Mouse (Mus musculus): Measurements from ENCODE around the gene Fbxo47. TPM values are rescaled to one million over a fixed set of nuclear protein-coding genes. Genes with fewer than 3 reads are reported as not detected.

The Fbxo47 gene
- under 1 TPM; 0.16 to 0.38 TPM for total RNA-seq (2021)
- long read RNA-seq, experiment 1, partial matches to known transcripts = 0 of 1 reads
- long read RNA-seq, experiment 1, other reads (novel, unspliced or antisense) = 1 of 1 reads
- long read RNA-seq, experiment 2 = 0 reads

DNA sequence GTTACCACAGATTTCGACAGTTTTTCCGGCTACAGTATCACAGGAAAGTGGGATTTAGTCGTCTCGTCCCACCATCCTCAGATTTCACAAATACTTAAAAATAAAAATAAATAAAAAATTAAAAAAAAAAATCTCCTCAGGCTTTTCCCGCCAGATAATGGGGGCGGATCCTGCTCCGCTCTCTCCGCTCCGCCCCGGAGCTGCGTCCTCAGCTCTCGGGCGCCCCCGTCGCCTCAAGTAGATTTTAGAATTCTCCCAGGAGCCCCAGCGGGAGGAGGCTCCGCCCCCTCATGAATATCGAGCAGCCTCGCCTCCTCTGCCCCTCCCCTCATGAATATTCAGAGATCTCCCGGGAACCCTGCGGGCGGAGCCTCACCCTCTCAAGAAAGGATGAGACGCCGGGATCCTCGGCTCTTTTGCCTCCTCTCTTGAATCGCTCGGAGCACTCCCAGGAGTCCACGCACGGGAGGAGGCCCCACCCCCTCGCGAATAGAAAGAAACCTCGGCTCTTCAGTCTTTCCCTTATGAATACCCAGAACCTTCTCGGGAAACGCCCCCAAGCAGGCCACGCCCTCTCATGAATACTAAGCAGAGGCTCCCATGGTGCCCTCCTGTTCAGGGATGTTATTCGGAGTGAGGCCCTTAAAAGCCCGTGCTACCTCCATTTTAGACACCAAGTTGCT, at the start of gene Fbxo47:
Fbxo47 (minus strand) TSS at position 237 of the 683 bp plus-strand sequence.
- DNase-seq (ENCODE audit: low spot score) = peak; percentile 98

DNA sequence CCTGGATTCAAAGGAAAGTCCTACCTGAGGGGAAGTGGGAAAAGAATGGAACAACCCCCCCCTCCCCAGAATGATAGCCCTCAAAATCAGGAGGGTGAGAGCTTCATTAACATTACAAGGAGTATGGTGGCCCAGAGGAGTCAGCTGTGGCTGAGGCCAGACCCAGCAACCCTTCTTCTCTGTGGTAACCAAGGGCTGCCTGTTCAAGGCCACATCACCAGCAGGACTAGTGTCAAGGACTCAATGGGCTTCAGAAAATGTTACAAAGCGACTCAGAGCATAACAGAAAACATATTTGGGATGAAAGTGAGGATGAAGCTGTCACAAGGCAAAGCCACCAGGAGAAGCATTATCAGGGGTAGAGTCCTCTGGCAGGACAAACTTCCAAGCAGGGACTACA, 49.6 kb upstream of the Fbxo47 start:
- no peak for DNase-seq (ENCODE audit: low spot score)

DNA sequence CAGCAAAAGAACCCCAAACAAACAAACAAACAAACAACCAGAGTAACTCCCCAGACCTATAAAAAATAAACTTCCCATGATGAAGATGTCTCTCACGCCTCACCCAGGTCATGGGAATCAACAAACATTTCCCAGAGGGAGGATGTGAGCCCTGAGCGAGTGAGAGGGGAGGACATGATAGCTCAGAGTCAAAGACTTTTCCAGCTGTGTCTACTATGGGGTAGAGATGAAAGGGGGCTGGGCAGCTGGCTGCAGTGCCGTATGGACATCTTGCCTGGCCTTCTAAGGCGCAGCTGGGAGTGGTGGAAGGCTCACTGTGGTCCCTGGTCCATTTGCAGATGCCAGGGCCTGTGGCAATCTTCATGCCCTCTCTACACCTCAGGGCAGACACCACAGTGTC, 45.0 kb upstream of the Fbxo47 start:
- no peak for DNase-seq (ENCODE audit: low spot score)

DNA sequence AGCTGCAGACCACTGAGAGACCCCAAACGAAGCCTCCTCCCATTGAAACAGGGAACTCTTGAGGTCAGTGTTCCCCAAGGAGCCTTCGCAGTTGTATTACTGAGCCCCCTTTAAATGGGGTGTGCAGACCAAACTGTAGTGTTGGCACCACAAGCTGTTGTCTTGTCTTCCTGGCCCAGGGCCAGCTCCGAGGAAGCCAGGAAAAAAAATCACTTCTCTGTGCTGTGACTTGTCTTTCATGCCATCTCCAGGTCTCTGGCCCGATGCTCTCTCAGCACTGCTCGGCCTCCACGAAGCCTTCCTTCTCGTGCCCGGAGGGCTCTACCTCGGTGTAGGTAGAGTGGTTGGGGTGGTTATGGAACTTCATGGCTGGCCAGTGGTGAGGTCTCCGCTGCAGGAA, 40.3 kb upstream of the Fbxo47 start:
- DNase-seq (ENCODE audit: low spot score) = no peak

DNA sequence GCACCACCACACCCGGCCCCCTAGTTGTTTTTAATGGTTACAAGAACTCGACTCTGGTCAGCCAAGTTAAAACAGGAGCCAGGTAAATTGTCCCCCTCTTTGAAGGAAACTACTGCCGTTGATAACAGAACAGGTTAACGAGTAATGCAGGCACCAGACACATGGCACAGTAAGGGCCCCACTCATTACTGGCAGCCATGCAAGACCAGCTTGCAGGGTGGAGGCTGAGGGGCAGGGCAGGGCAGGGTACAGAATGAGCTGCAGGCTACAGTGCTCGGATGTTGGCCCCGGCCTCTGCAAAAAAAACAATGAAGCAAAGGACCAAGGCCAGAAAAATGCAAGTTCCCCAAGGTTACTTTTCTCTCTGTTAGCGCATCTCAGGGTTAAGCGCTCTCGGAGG, 39.7 kb upstream of the Fbxo47 start:
- no peak for DNase-seq (ENCODE audit: low spot score)

DNA sequence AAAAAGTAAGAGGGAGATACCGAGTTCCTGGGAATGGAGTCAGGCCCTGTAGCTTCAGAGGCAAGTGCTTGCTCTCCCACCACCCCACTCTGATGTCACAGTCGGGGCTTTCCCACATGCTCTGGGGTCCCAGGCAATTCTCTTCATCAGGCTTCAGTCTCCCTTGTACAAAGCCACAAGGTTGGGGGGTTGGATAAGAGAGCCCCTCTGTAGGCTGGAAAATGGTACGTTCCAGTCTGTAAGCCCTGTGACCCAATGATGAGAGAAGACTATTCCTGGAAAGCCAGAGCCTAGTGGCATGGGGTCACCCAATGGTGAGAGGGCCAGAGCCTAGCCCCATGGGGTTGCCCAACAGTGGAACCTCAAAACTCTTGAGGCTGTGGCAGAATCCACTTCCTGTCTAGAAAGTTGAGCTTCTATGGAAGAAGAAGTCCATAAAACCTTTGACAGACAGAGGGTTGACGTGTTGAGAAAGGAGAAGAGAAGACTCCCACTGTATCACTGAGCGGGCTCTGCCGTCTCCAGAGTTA, 32.1 kb upstream of the Fbxo47 start:
- DNase-seq (ENCODE audit: low spot score) = no peak

DNA sequence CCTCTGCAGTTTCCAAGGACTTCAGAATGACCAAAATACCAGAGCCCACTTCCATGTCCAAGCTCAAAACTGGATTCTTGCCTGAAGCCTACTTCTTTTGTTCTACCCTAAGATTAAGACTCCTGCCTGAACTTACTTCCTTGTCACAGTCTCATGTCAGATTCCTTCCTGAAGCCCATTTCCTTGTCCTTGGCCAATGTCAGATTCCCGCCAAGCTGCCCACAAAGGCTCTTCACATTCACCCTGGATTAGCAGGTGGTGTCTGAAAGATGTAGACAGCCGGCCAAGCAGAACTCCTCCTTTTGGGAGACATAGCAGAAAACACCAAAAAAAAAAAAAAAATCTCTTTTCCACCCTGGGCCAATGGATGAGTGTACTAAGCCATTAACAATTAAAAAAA, 31.5 kb upstream of the Fbxo47 start:
- no peak for DNase-seq (ENCODE audit: low spot score)

DNA sequence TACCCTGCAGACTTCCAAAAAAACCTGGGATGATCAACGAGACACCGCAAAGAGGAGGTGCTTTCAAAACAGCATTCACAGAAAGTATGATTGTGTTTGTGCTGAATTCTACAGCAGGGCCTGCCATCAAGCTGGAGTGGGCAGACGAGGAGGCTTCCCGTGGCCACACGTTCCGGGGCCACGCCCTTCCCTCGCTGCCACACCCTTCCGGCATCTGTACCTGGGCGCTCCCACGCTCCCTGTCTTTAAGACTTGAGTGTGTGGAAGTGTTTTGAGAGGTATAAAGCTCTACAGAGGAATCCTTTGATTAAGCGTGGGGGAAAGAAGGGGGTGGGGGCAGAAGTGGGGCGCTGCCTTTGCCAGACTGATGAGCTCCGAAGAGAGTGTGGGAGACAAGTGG, 29.2 kb upstream of the Fbxo47 start:
- DNase-seq (ENCODE audit: low spot score) = no peak

DNA sequence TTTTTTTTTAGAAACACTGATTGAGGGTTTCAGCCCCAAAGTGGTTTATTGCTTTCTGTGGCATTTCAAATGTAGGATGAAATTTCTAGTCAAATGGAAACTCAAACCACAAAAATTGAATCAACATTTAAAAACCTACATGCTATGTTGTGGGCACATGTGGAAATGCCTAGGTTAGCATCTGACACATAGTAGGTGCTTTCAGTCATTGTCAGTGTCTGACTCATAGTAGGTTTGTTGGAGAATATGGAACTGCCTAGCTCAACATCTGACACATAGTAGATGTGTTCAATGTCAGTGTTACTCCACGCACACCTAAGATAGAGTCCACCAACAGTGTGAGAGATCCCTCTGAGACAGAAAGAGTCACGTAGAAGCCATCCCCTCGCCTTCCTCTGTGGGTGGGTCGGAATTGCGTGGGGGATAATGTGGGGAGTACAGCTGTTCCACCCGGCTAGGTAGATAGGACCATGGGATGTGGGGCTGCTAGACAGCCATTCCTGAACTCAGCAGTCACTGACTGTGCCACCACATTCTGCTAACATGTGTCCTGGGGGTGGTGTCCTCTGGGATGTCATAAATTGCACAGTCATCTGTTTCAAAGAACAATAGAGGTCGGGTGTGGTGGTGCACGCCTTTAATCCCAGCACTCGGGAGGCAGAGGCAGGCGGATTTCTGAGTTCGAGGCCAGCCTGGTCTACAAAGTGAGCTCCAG, 24.8 kb upstream of the Fbxo47 start:
- no peak for DNase-seq (ENCODE audit: low spot score)

DNA sequence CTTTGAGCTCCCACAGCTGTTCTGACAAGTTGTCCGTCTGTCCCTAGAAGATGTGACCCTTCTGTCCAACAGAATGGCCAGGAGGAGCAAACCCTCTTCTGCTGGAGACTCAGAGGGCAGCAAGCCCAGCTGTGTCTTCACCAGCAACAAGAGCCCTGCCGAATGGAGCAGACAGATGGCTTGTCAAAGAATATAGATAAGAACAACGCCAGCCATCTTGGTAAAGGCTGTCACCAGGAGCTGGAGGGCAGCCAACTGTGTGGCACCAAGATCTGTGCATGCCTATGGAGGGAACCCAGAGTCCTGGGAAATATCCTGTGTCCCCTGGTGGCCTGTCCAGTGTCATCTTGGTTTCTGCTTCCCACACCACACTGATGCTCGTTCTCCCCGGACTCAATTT, 24.0 kb upstream of the Fbxo47 start:
- no peak for DNase-seq (ENCODE audit: low spot score)

DNA sequence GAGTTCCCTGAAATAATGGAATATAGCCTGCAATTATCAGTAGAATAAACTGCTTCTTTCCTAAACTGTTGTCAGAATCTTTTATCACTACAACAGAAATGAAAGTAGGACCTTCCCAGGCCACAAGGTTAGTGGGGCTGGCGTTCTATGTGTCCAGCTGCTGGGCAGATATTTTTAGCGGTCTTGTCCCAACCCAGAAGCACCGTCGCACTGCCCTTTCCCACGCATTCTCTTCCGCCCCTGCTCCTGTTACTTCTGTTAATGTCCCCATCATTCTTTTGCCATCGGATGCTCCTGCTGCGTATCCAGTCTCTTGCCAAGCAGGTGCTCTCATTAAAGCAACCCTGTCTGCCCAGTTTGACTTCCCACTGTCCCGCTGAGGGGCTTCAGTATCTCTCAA, 23.0 kb upstream of the Fbxo47 start:
- no peak for DNase-seq (ENCODE audit: low spot score)

DNA sequence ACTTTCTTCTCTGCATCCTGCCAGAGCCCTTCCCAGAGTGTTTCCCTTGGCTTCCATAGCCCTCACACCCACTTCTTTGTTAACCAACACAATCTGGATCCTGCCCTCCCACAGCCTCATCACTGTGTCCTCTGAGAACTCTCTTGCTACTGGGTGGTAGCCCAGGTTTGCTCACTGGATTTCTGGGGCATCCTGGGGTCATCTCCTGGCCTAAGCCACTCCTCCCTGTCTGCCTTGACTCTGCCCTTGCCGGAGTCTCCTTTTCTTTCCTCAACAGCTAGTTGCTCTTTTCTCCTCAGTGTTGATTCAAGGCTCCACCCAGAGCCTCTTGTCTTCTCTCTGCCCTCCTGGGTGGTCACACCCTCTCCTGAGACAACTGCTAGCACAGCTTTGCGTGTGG, 22.0 kb upstream of the Fbxo47 start:
- DNase-seq (ENCODE audit: low spot score) = no peak

DNA sequence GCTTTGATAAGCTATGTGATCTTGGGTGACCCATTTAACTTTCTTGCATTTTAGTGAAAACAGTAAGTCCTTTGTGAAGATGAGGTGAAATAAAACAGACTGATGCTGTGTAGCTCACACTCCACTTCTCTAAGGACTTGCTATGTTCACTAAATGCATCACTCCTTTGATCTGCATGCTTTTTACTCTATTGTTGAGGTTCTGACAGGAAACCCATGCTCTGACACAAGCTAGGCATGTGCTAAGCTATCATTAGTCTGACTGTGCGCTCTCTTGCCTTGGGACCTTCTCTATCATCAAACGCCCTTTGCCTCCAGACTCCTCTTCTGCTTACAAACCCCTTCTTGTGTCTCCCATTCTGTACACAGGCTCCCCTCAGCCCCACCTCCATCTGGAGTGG, 21.6 kb upstream of the Fbxo47 start:
- DNase-seq (ENCODE audit: low spot score) = no peak

DNA sequence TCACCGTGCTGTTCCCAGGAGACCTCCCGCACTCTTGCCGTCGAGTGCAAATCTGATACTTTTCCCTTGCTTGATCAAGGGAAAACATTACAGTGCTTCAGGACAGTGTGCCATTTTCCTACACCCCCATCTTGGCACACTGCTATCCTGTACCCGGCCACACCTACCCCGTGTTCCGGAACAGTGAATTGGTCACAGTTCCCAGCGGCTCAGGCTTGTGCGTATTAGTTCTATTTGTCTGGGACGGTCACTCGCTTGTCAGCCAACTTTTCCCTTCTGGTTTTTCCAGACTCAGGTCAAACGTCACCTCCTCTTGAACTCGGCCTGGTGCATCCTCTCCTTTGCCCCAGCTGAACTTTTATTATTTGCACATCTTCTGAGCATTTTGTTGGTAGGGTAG, 20.8 kb upstream of the Fbxo47 start:
- peak; percentile 14 for DNase-seq (ENCODE audit: low spot score)

DNA sequence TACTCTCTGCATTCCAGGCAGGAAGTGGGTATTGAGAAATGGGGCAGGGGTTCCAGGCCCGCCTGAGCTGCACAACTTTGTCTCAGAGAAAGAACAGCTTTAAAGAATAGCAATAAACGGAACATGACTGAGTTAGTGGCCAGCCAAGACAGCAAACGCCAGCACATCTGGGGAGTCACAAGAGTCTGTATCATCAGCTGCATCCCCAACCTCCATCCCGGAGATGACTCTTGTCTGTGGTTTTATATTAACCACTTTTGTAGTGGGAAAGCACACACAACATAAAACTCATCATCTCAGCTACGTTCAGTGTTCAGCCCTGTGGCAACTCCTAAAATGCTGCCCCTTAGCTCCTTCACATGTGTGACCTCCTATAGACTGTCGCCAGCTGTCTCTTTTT, 17.9 kb upstream of the Fbxo47 start:
- no peak for DNase-seq (ENCODE audit: low spot score)

DNA sequence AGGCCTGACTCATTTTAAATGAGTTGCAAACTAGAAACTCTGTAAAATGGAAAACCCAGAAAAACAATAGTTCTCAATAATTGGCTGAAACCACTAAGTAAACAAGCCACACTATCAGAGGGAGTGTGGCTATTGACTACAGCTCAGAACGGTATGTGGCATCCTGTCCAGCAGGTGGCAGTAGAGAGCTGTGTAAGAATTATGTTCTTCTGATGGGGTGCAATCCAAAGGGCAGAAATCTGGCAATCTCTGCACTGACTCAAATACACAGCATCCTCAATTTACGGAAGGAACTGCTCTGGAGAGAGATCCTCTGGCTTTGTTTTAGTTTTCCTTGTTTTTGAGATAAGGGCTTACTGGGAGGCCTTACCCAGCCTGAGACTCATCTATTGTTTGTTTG, 15.9 kb upstream of the Fbxo47 start:
- peak; percentile 92 for DNase-seq (ENCODE audit: low spot score)

DNA sequence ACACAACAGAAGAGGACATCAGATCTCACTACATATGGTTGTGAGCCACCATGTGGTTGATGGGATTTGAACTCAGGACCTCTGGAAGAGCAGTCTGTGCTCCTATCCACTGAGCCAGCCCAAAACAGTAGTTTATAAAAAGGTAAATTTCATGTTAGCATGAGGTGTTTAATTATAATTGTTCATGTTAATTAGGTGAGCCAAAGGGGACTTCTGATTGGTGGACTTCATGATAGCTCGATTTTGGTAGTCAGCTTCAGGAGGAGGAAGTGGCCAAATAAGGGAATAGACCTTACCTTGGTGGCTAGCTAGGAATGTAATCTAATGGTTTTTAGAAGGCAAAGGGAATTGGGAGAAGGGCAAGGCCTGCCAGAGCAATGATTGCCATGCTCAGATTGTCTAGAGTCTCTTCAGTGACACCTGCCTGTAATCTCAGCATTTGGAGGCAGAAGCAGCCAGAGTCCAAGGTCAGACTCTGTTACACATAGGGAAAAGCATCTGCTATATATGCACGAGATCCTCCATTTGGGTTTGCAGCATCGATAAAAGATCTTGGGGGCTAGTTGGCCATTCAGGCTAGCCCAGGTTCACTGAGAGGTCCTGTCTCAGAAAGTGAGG, 13.7 kb upstream of the Fbxo47 start:
- DNase-seq (ENCODE audit: low spot score) = no peak

DNA sequence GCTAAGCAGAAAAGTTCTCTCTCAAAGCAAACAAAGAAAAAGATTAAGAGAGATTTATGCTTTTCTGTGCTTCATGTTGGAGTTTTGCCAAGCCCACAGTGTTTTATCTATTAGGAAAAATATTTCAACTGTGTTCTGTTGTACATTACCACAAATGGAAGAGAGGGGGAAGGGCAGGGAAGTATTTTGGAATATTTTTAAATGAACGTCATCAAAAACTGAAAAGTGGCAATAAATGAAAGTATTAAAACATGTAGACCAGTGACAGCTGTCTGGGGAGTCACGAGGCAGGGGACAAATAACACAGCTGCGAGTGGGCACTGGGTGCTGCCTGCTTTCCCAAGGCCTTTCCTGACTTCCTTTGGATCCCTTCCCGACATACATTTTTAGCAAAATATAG, 12.7 kb upstream of the Fbxo47 start:
- no peak for DNase-seq (ENCODE audit: low spot score)

DNA sequence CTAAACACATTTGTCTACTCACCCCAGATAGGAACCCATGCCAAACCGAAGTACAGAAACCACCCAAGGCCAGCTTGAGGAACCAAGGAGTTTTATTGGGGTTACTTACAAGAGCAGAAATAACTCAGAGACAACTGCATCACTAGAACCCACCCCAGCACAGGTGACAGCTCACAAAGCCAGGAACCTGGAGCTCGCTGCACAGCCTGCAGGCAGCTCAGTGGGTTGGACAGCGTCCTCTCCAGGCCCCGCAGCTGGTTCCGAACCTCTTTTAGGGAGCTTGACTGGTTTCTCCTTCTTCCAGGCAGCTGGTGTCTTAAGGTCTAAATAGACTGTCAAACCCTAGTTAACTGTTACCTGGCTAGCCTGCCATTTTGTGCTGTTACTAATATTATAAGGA, 7.9 kb upstream of the Fbxo47 start:
- DNase-seq (ENCODE audit: low spot score) = no peak

DNA sequence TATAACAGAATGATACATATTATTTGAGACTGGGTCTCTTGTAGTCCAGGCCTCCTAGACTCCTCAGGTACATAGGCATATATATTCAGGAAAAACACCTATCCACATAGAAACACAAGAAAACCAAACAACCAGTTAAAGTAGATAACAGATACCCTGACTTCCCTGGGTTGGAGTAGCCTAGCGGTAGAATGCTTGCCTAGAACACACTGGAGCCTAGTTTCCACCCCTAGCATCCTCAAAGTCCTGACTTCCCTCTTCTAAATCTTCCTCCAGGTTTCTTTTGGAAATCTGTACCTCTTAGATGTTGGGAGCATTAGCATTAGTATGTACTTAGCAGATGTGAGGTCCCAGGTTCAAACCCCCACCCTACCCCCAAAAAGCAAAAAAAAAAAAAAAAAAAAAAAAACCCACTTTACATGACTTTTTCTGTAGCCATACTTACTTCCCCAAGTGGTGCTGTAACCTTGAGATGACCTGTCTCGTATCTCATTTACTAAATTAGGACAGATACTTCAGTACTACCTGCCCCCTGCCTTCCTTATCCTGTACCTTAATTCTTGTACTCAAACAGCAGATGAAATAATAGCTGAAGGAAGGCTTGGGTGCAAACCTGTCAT, 1.5 kb upstream of the Fbxo47 start:
- DNase-seq (ENCODE audit: low spot score) = no peak

DNA sequence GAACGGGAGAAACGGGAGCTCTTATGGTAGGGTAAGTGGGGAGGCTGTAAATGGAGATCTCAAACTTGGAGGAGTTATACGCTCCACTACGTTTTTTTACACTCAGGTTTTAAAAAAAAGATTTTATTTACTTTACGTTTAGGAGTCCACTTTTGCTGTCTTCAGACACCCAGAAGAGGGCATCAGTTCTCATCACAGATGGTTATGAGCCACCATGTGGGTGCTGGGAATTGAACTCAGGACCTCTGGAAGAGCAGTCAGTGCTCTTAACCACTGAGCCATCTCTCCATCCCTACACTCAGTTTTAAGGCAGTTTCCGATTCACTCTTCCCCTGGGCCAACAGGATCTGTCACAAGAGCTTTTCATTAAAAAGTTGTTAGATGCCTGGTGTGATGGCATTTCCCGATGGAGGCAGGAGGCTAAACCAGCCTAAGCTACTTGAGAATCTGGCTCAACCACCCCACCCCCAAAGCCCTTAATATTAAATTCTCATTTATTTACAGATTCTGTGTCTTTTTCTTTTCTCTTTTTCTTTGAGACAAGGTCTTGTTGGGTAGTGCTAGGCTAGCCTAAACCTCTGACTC, 739 bp upstream of the Fbxo47 start:
- DNase-seq (ENCODE audit: low spot score) = no peak

DNA sequence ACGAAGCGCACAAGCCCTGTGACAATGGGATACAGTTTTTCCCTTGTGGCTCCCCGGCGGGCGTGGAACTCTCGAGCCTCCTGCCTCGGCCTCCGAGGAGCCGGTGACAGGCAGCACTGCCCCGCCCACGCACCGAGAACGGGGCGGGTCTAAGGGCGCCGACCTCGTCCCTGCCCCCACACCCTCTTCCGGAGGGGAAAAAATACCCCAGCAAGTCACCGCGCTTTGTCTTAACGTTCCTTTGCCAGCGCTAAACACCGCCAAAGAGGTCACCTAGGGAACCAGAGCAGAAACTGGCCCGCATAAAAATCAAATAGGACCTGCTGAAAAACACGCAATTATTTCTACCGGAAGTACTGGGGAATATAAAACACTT, 424 bp downstream of the Fbxo47 start:
- DNase-seq (ENCODE audit: low spot score) = peak; percentile 62

Data from gastrocnemius, adult 18-20 months (tissue).